Mouse (Mus musculus) spleen, postnatal 14 days (tissue): ENCODE measurements at regions not wholly inside any gene's neighbourhood (a gene's known extent, or its start where the extent isn't known, plus 50 kb on each side); places are given as distances from the start of the nearest gene placed in this dataset.
"Not testable (repeated sequence)": the region's sequence is repeated elsewhere in the genome, so short reads cannot be mapped to it uniquely, and the experiment has no call there.

Experiments used
- DNase-seq, 2 experiments: peaks; one replicate each; pipeline ENCODE4 v3.0.0; 2021 to 2022; ENCODE audit warnings: low spot score in 2 of 2

GRCm38 (mm10) chr13:12726831-12727230 lies 73.0 kb downstream of the Prl2c3 start:
- DNase-seq = peak in 1 of 2 experiments; percentile 50

- peak; percentile 28 to 29 for DNase-seq
Observed at GRCm38 (mm10) chr13:12717972-12718546, 81.8 kb downstream of the Prl2c3 start.

GRCm38 (mm10) chr13:12711471-12712273 lies 88.2 kb downstream of the Prl2c3 start:
- DNase-seq = no peak

- DNase-seq = not testable (repeated sequence)
Observed at GRCm38 (mm10) chr13:12702804-12703612, 96.9 kb downstream of the Prl2c3 start.

- not testable (repeated sequence) for DNase-seq
Observed at GRCm38 (mm10) chr13:12702111-12702803, 97.6 kb downstream of the Prl2c3 start.

GRCm38 (mm10) chr13:12693593-12694118 lies 106.2 kb downstream of the Prl2c3 start:
- DNase-seq = not testable (repeated sequence)

GRCm38 (mm10) chr13:12688778-12689177 lies 111.1 kb downstream of the Prl2c3 start:
- not testable (repeated sequence) for DNase-seq

GRCm38 (mm10) chr13:12688149-12688548 lies 111.7 kb downstream of the Prl2c3 start:
- not testable (repeated sequence) for DNase-seq

- not testable (repeated sequence) for DNase-seq
Observed at GRCm38 (mm10) chr13:12680954-12681571, 115.4 kb downstream of the Ero1lb start.

GRCm38 (mm10) chr13:12680283-12680953 lies 114.7 kb downstream of the Ero1lb start:
- peak in 1 of 2 experiments; percentile 15 for DNase-seq

- DNase-seq = no peak
Observed at GRCm38 (mm10) chr13:12677372-12677771, 111.7 kb downstream of the Ero1lb start.

GRCm38 (mm10) chr13:12671011-12671410 lies 105.3 kb downstream of the Ero1lb start:
- not testable (repeated sequence) for DNase-seq

GRCm38 (mm10) chr13:12668742-12669141 lies 103.1 kb downstream of the Ero1lb start:
- DNase-seq = not testable (repeated sequence)

GRCm38 (mm10) chr13:12667727-12668665 lies 102.3 kb downstream of the Ero1lb start:
- DNase-seq = not testable (repeated sequence)

GRCm38 (mm10) chr13:12666050-12666449 lies 100.4 kb downstream of the Ero1lb start:
- DNase-seq = not testable (repeated sequence)
